Mouse (Mus musculus) forebrain, embryonic 15.5 days (tissue): ENCODE measurements at regions not wholly inside any gene's neighbourhood (a gene's known extent, or its start where the extent isn't known, plus 50 kb on each side); places are given as distances from the start of the nearest gene placed in this dataset.
A peak's percentile ranks its signal among the peaks of the same experiment; 100 is the strongest.

Experiments used
- ATAC-seq: fragments of 200-750 bp; cut with Nextera tagmentation; replicated peaks from 2 replicates; pipeline ENCODE4 v1.8.0; 2017; ENCODE audit warnings: mild to moderate bottlenecking, moderate TSS enrichment, moderate library complexity
- H3K27ac ChIP-seq: fragments of 300-500 bp; sonication (generic); replicated peaks from 2 replicates; pipeline ENCODE4 v1.5.1; 2015; ENCODE audit warnings: mild to moderate bottlenecking, inconsistent platforms
- H3K27me3 ChIP-seq: fragments of 300-500 bp; sonication (generic); 2 replicates; pipeline ENCODE4 v1.6.1; 2015; ENCODE audit warnings: inconsistent platforms
- H3K36me3 ChIP-seq: fragments of 300-500 bp; sonication (generic); 2 replicates; pipeline ENCODE4 v1.6.1; 2015; ENCODE audit warnings: mild to moderate bottlenecking, inconsistent platforms
- H3K4me1 ChIP-seq: fragments of 300-500 bp; sonication (generic); 2 replicates; pipeline ENCODE4 v1.6.1; 2015; ENCODE audit warnings: inconsistent platforms
- H3K4me2 ChIP-seq: fragments of 300-500 bp; sonication (generic); replicated peaks from 2 replicates; pipeline ENCODE4 v1.6.1; 2015; ENCODE audit warnings: mild to moderate bottlenecking, inconsistent platforms
- H3K4me3 ChIP-seq: fragments of 300-500 bp; sonication (generic); 2 replicates; pipeline ENCODE4 v1.5.1; 2015; ENCODE audit warnings: mild to moderate bottlenecking, inconsistent platforms
- H3K9ac ChIP-seq: fragments of 300-500 bp; sonication (generic); replicated peaks from 2 replicates; pipeline ENCODE4 v1.6.1; 2015; ENCODE audit warnings: mild to moderate bottlenecking, inconsistent platforms
- H3K9me3 ChIP-seq: fragments of 300-500 bp; sonication (generic); 2 replicates; pipeline ENCODE4 v1.6.1; 2016; ENCODE audit warnings: inconsistent platforms
- WGBS: fragments of 180-500 bp; shearing (Covaris S2); methylation state at CpG from one replicate; pipeline ENCODE4 v1.1.7; 2015; ENCODE audit warnings: mixed read lengths; 5-methylcytosine and 5-hydroxymethylcytosine counted together

- Histone ChIP-seq H3K36me3 (no peaks in the 10 kb centered on the region), H3K9me3 (no peaks in the 10 kb centered on the region), H3K4me2 (no peak overlapping the region), H3K27me3 (no peaks in the 10 kb centered on the region), H3K4me3 (no peak overlapping the region), H3K27ac (no peak overlapping the region), H3K4me1 (peaks cover 16% of the 10 kb centered on the region), H3K9ac (no peak overlapping the region)
- no peak for ATAC-seq
- WGBS, result 92% methylated on average over 3 of the region's 3 CpGs
Measured at GRCm38 (mm10) chr17:50425110-50425509, 84.1 kb upstream of the Plcl2 start.

DNA sequence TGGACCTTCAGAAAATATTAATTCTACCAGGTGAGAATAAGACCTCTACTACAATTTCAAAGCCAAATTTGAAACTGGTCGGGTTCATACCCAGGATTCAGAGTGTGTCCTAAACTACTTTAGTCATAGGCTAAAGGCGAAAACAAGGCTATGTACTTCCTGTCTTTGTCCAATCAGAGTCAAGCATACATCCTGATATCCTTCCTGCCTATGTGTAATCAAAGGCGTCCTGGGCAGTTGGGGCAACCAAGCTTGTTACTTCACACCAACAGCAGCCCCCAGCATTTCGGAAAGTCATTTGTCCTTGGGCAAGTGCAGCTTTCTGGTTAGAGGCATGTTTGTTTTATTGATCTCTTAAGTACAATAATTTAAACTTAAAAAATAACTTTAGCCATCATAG lies 83.7 kb upstream of the Plcl2 start:
- Histone ChIP-seq H3K4me2 (no peak overlapping the region), H3K27ac (no peak overlapping the region), H3K27me3 (no peaks in the 10 kb centered on the region), H3K9ac (no peak overlapping the region), H3K9me3 (no peaks in the 10 kb centered on the region), H3K4me3 (no peak overlapping the region), H3K4me1 (peaks cover 16% of the 10 kb centered on the region), H3K36me3 (no peaks in the 10 kb centered on the region)
- WGBS, result 96% methylated on average over 4 of the region's 4 CpGs
- no peak for ATAC-seq

- Histone ChIP-seq H3K4me2 (no peak overlapping the region), H3K36me3 (no peaks in the 10 kb centered on the region), H3K9ac (no peak overlapping the region), H3K27me3 (no peaks in the 10 kb centered on the region), H3K27ac (peak overlapping the region; percentile 88; the same call in 1 of the 2 replicates), H3K9me3 (no peaks in the 10 kb centered on the region), H3K4me3 (no peak overlapping the region), H3K4me1 (peaks cover 16% of the 10 kb centered on the region)
- 69% methylated on average over 7 of the region's 7 CpGs for whole genome bisulfite sequencing
- ATAC-seq, result no peak
Measured at GRCm38 (mm10) chr17:50426146-50426545, 83.1 kb upstream of the Plcl2 start.

DNA sequence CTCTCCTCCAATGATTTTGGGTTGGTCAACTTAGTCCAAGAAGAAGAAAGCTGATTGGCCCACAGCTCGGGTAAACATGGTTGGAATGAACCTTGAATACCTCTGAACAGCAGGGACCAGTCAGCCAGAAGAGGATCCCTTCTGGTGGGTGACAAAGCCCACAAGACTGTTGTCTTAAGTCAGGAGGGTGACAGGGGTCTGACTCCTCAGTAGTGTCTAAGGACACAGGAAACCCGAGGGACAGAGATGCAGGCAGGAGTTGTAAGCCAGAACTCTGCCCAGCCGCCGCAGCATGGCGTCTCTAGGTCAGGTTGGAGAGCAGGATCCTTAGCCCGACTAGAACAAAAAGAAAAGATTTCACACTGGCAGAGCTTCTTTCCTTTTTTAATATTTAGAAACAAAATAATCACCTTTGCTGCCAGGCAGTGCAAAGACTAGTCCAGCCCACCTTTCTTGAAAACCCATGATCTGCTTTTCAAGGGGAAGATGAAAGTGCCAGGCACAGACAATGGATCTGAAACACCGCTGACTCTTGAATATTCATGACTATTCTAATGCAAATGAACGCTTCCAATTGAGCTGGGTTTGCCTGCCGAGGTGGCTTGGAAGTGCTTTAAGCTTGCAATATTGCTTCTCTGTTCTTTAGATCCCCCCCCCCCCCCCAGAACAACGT lies 81.7 kb upstream of the Plcl2 start:
- Histone ChIP-seq H3K4me3 (no peak overlapping the region), H3K27ac (peak overlapping the region; percentile 88), H3K27me3 (no peaks in the 10 kb centered on the region), H3K9me3 (no peaks in the 10 kb centered on the region), H3K4me2 (peak overlapping the region; percentile 28), H3K9ac (no peak overlapping the region), H3K4me1 (peaks cover 16% of the 10 kb centered on the region), H3K36me3 (no peaks in the 10 kb centered on the region)
- 2% methylated on average over 10 of the region's 10 CpGs for WGBS
- ATAC-seq, result peak; percentile 88

DNA sequence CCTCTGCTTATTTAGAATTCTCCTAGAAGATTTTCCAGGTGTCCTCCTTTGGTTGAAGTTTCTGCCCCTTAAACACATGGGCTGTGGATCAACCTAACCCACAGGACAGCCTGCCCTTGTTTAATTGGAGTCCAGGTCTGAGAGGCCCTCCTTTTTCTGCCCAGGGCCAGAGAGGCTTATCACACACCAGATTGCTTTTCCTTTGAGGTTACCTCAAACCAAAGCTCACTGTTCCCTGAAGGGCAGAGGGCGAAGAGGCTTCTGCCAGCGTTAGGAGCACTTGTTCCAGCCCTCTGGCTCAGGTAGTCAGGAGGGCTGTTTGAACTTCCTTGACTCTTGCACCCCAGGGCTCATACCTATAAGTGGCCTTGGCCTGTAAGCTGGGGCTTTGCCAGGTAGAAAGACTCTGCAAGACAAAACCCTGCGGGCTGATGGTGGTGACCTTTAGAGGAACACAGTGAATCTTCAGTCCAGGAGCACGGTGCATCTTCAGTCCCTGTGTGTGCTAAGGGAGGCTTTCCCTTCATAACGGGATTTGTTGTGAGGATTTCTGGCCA lies 81.1 kb upstream of the Plcl2 start:
- H3K27ac ChIP-seq, result peak overlapping the region; percentile 88
- H3K27me3 ChIP-seq, result no peaks in the 10 kb centered on the region
- H3K9ac ChIP-seq, result no peak overlapping the region
- H3K4me1 ChIP-seq, result peaks cover 16% of the 10 kb centered on the region
- no peaks in the 10 kb centered on the region for H3K9me3 ChIP-seq
- no peaks in the 10 kb centered on the region for H3K36me3 ChIP-seq
- H3K4me3 ChIP-seq, result no peak overlapping the region
- H3K4me2 ChIP-seq, result no peak overlapping the region
- ATAC-seq, result peak; percentile 74
- WGBS, result 18% methylated on average over 5 of the region's 5 CpGs

GRCm38 (mm10) chr17:50432559-50432958 lies 76.6 kb upstream of the Plcl2 start:
- 87% methylated on average over 6 of the region's 6 CpGs for WGBS
- Histone ChIP-seq H3K4me1 (peaks cover 10% of the 10 kb centered on the region), H3K9me3 (no peaks in the 10 kb centered on the region), H3K4me2 (no peak overlapping the region), H3K27me3 (no peaks in the 10 kb centered on the region), H3K27ac (no peak overlapping the region), H3K9ac (no peak overlapping the region), H3K4me3 (no peak overlapping the region), H3K36me3 (no peaks in the 10 kb centered on the region)
- ATAC-seq, result no peak

DNA sequence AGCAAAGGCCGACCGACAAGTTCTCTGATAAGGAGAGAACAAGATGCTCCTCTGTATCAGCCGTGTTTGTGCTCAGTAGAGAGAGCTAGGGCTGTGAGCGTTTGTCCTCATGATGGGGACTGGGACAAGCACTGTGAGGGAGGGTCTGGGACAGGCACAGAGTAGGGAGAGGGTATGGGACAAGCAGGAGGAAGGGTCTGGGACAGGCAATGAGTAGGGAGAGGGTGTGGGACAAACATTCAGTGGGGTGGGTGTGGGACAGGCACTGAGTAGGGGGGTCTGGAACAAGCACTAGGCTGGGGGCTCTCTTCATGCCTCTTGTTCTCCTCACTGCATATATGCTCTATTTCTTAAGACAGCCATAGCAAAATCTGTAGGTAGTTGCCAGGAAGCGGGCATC lies 70.2 kb upstream of the Plcl2 start:
- Histone ChIP-seq H3K9me3 (no peaks in the 10 kb centered on the region), H3K4me1 (0 out of 2 replicates have a peak, but pooled peaks cover 4% of the 10 kb centered on the region), H3K27me3 (no peaks in the 10 kb centered on the region), H3K36me3 (no peaks in the 10 kb centered on the region), H3K9ac (no peak overlapping the region), H3K27ac (no peak overlapping the region), H3K4me3 (no peak overlapping the region), H3K4me2 (no peak overlapping the region)
- no peak; the same call in 1 of the 2 replicates for ATAC-seq
- WGBS, result 92% methylated on average over 5 of the region's 5 CpGs

- H3K4me3 ChIP-seq, result no peak overlapping the region
- no peaks in the 10 kb centered on the region for H3K36me3 ChIP-seq
- H3K4me1 ChIP-seq, result 0 out of 2 replicates have a peak, but pooled peaks cover 4% of the 10 kb centered on the region
- no peaks in the 10 kb centered on the region for H3K27me3 ChIP-seq
- H3K27ac ChIP-seq, result no peak overlapping the region
- no peak for ATAC-seq
- 80% methylated on average over 3 of the region's 3 CpGs for WGBS
- no peak overlapping the region for H3K9ac ChIP-seq
- H3K4me2 ChIP-seq, result no peak overlapping the region
- H3K9me3 ChIP-seq, result no peaks in the 10 kb centered on the region
Measured at GRCm38 (mm10) chr17:50439365-50439764, 69.8 kb upstream of the Plcl2 start.

DNA sequence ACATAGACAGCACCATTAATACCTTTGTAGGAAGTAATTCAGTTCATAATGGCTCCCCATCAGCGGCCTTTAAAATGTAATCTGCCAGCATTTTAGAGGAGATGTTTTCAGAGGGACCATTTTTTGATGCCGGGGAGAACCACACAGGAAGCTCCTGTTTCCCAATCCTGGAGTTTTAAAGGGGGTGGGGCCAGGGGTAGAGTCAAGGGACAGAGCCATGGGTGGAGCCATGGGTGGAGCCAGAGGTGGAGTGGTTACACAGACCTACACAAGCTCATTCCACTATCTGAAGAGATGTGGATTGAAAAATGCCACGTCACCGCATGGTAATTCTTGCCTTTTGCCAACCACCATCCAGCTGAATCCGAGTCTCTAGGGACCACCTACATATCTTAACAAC lies 67.1 kb upstream of the Plcl2 start:
- no peak overlapping the region for H3K4me2 ChIP-seq
- H3K9me3 ChIP-seq, result no peaks in the 10 kb centered on the region
- 0 out of 2 replicates have a peak, but pooled peaks cover 4% of the 10 kb centered on the region for H3K4me1 ChIP-seq
- 90% methylated on average over 5 of the region's 5 CpGs for WGBS
- H3K9ac ChIP-seq, result no peak overlapping the region
- ATAC-seq, result no peak
- H3K27ac ChIP-seq, result no peak overlapping the region
- H3K27me3 ChIP-seq, result no peaks in the 10 kb centered on the region
- no peaks in the 10 kb centered on the region for H3K36me3 ChIP-seq
- no peak overlapping the region for H3K4me3 ChIP-seq

DNA sequence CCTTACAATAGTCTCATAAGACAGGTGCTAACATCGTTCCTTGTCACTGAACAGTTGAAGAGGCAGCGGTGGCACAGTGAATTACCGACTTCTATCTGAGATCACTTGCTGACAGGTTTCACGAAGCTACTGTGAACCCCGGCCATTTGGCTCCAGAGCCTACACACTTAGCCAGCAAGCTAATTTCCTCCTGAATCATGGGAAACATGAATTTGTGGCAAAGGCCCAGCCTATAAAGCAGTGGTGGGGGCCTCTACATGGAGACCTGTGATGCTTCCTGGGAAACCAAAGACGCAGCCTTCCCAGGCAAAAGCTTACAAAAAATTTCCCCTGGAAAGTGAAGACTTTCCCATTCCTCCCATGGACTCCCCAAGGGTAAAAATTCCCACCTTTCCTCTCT lies 66.3 kb upstream of the Plcl2 start:
- Histone ChIP-seq H3K36me3 (no peaks in the 10 kb centered on the region), H3K4me3 (no peak overlapping the region), H3K27ac (peak overlapping the region; percentile 5; the same call in 1 of the 2 replicates), H3K4me2 (no peak overlapping the region), H3K27me3 (no peaks in the 10 kb centered on the region), H3K4me1 (0 out of 2 replicates have a peak, but pooled peaks cover 4% of the 10 kb centered on the region), H3K9ac (no peak overlapping the region), H3K9me3 (no peaks in the 10 kb centered on the region)
- 78% methylated on average over 6 of the region's 6 CpGs for WGBS
- ATAC-seq, result no peak

DNA sequence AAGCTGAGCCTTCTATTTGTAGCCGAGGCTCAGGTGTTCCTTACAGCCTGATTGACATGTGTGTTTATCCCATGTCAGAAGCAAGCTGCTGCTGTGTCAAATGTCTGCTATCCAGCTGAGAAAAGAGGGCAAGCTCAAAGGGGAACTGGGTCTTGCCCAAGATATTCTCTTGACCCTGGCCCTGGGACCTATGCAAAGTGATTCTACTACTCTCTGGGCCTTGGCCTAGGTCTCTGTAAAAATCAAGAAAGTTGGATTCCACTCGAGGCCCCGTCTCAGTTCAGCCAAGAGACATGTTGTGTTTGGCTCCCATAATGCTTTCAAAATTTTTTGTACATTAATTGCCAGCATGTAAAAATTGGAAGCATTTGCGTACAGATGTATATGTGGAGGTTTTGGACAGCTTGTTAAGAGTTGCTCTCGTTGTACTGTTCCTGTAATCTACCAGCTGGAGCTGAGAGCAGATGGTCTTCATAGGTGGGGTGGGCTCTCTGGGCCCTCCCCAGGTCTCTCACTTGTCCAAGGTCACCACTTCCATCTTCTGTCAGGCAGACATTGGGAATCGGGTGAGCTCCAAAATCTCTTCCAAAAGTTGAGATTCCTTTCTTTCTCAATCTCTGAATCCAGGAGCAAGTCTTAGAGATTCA lies 65.7 kb upstream of the Plcl2 start:
- 68% methylated on average over 6 of the region's 6 CpGs for WGBS
- 0 out of 2 replicates have a peak, but pooled peaks cover 4% of the 10 kb centered on the region for H3K4me1 ChIP-seq
- no peaks in the 10 kb centered on the region for H3K27me3 ChIP-seq
- peak; percentile 51 for ATAC-seq
- no peak overlapping the region for H3K9ac ChIP-seq
- H3K27ac ChIP-seq, result peak overlapping the region; percentile 5
- H3K4me3 ChIP-seq, result no peak overlapping the region
- H3K4me2 ChIP-seq, result no peak overlapping the region
- H3K9me3 ChIP-seq, result no peaks in the 10 kb centered on the region
- H3K36me3 ChIP-seq, result no peaks in the 10 kb centered on the region

DNA sequence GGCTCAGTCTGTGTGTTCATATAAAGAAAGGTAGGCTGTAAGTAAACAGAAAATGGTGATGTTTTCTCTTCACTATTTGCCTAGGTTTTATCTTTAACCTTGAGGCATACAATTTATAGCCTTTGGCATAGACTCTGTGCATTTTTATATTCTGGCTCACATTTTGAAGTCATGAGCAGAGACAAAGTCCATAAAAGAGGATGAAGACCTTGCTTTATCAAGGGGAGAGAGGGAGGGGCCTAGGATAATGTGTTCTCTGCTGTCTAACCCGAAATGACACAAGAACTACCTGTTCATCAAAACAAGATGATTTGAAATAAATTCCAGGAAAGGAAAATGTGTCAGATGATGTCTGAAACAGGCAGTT lies 65.2 kb upstream of the Plcl2 start:
- Histone ChIP-seq H3K36me3 (no peaks in the 10 kb centered on the region), H3K9ac (no peak overlapping the region), H3K27ac (peak overlapping the region; percentile 5; the same call in 1 of the 2 replicates), H3K4me2 (no peak overlapping the region), H3K4me1 (0 out of 2 replicates have a peak, but pooled peaks cover 4% of the 10 kb centered on the region), H3K9me3 (no peaks in the 10 kb centered on the region), H3K4me3 (no peak overlapping the region), H3K27me3 (no peaks in the 10 kb centered on the region)
- WGBS, result 76% methylated on average over 1 of the region's 1 CpGs
- no peak for ATAC-seq
